Mouse (Mus musculus): ENCODE results near the gene Rrp1.

The Rrp1 gene

DNA sequence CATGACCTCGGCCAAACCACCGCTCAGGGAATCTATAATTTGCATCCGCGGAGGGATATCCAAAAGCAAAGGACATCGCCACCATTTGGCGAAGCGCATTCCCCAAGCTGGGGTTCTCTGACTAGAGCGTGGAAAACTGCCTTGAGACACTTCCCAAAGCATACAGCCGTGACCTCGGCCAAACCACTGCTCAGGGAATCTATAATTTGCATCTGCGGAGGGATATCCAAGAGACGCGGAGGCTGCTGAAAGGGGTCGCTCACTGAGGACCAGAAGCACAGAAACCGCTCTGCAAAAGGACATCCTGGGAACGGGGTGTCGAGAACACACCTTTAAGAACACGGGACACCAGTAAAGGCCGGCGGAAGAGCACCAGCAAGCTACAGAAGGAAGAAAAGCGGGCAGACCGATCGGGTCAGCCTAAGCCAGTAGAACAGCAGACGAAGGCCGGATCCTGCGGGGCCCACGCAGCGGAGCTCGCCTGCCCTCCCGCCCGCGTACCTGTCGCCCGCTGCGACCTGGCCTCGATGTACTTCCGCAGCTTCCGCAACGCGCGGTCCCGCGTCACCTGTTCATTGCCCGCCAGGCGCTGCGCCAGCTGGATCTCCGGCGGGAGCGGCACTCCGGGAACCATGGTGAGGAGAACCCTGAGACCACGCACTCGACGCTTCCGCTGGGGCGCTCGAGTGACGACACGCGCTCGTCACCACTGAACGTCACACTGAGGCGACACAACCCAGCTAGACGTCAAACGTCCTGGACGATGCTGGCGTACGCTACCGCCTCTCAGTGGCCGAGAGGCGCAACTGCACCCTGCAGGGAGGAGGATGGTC is at the start of gene Rrp1:
Gene Rrp1 (minus strand): TSS at position 725 of the 833 bp plus-strand sequence.
- DNase-seq = peak; percentile 93 to 94

DNA sequence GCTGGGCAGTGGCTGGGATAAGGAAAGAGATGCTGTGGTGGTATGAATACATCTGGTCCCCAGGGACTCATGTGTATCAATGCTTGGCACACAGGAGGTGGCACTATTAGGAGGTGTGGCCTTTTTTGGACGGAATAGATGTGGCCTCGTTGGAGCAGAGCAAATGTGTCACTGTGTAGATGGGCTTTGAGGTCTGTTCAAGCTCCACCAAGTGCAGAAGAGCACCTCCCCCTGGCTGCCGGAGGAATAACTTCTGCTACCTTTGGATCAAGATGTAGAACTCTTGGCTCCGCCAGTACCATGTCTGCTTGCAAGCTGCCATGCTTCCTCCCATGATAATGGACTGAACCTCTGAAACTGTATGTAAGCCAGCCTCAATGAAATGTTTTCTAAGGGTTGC is 48.9 kb upstream of the Rrp1 start:
- DNase-seq = no peak

DNA sequence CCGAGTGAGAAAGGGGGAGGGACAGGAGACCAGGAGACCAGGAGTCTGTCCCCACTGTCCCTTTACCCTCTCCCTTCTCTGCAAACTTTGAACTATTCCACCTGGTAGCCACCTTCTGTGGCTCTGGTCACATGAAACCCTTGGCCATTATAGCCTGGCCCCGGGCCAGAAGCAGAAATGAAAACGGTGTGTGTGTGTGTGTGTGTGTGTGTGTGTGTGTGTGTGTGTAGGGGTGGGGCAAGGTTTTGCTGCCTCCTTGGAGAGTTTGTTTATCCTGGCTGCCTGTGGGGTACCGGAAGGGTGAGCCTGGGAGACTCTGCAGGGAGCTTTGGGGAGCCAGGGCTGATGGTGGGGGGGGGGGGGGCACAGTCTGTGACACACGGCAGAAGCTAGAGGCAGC is 47.6 kb upstream of the Rrp1 start:
- DNase-seq = no peak

DNA sequence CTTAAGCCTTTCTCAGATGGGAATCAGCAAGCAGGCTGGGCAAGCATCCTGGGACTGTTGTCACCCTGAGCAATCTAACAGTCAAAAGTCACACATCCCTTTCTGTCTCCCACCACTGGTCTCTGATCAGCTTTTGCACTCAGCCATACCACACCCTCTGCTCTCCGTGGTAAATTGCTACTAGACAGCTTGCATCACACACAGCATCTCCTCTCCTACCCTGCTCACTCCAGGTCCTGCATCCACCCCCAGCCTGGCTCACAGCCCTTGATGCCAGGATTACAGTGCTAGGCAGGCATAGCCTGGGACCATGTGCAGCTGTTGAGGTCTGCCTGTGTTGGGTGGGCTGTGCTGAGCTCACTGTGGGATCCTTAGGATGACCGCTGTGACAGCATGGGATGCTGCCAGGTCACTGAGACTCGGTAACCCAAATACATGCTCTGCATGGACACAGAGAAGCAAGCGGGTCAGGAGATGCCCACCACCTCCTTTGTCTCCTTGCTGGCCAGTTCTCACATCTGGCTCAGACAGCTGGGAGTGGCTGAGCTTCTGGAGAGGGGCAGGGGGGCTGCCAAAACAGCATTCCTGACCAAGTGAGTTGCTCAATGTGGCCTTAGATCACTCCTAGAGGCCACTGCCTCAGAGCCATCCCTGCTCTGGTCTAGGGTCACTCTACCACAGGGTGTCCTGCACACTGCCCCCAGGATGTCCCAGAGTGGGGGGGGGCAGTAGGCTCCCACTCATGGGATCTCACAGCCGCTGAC is 45.7 kb upstream of the Rrp1 start:
- DNase-seq = no peak

DNA sequence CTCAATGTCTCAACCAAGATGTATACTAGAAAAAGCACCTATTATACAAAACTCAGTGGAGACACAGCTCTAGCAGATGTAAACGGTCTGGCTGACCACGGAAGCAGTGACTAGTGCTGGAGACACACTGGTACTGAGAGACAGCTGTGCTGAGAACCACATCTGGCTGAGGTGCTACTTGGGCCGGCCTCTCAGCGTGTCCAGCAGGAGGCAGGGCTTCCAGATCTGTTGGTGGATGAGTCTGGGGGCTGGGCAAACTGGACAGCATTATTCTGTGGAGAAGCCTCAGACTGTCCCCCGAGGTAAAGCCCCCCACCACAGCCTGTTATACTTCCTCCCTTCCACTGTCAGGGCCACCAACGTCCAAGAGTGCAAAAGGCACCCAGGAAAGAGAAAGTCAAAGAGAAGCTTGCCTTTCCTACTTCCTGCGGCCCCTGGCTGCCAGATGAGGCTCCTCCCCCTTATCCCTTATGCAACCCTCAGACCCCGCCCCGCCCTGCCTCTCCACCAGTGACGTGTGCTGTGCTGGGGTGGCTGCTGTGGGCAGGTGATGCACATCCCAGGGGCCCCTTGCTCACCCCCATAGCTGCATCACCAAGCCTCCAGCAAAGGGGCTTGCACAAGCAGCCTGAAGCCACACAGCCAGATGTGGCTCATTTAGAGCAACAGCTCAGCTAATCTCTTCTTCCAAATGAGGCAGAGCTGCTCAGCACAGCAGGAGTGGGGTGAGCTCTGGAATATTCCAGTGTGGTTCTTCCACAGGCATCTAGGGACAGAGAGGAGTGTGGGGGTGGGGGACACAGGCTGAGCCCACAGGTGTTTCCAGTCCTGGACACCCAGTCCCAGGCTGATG is 44.9 kb upstream of the Rrp1 start:
- peak; percentile 81 to 89 for DNase-seq

DNA sequence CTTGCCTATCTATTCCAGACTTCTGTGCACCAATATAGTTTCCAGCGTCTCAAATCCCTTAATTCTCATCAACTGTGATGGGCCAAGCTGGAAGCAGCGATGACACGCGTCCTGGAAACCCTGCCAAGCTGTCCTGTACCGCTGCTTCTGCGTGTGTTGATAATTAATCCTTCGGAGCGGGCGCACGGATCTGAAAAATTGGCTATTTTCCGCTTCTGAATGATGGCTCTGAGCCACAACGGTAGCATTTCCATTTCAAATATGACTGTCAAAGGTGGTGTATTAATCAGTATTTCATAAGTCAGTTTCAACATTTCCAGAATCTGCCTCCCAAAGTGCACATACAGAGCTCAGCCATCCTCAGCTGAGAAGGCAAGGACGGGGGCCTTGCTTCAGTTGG is 43.9 kb upstream of the Rrp1 start:
- no peak for DNase-seq

DNA sequence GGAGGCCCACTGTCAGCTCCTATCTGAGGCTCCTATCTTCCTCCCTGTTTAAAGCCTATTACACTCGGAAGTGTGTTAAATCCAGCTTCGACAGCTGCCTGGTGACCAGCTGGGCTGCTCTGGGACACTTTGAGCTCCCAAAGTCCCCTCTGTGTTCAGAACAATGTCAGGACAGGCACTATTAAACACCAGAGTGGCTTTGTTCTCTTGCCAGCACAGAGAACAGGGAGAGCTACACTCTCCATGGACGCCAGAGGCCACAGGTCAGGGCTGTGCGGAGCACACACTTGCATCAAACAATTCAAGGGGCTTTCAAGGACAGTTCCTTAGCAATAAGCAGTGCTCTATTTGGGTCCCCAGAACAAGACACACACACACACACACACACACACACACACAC is 39.8 kb upstream of the Rrp1 start:
- DNase-seq = no peak

DNA sequence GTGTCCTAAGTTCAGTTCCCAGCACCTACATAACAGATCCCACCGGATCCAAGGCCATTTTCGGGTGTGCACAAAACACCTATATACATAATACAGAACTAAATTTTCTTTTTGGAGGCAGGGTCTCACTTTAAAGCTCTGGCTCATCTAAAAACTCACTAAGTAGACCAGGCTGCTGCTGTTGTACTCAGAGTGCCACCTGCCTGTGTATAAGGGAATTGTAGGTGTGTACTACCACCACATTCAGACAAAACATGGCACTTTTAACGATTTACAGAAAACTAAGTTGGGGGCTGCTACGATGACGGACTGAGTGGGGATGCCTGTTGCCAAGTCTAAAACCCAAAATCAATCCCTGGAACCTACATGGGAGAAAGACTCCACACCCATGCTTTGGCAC is 37.9 kb upstream of the Rrp1 start:
- no peak for DNase-seq

DNA sequence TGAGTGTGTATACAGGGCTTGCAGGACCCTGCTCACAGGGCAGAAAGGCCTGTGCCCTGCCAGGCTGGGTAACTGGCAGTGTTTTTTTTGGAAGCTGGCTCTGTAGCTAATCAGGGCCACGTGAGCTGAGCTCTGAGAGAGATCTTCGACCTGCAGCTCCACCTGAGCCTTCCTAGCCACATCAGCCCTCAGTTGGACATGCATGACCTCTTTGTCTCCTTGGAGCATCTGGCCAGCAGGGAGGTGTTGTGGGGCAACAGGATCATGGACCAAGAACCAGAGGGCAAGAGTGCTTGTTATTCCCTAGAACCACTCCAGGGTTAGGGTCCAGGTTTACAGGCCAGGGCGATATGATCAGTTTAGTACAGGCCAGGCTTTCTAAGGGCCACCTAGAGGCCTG is 34.6 kb upstream of the Rrp1 start:
- DNase-seq = no peak

DNA sequence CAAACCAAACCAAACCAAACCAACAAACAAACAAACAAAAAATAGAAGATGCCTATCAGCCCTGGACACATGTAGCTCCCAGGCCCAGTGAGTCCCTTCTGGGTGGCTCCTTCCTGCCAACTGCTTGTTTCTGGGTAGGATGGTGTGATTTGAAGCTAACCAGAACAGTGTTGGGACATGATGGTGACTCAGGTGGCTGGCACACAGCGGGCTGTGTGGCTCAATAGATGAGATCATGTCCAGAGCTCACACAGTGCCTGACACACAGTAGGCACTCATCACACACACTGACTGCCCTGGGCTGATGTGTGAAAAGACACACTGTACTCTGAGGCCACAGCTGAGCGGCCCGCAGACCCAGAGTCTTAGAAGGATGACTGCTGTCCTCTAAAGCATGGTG is 33.4 kb upstream of the Rrp1 start:
- no peak for DNase-seq

DNA sequence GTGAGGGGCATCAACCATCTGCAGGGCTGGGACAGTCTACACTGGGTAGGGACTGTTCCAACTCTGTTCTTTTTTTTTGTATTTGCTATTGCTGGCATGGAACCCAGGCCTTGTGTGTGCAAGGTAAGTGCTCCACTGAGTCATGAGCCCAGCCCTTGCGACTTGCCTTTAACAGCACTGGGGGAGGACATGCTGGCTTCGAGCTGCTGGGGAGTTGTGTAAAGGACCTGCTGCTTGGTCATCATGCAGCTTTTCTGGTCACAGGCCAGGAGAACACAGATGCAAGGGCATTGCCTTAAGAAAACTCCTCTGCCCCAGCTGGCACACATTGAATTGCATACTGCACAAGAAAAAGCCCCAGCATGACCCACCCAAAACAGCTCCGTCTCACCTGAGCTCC is 29.4 kb upstream of the Rrp1 start:
- no peak for DNase-seq

DNA sequence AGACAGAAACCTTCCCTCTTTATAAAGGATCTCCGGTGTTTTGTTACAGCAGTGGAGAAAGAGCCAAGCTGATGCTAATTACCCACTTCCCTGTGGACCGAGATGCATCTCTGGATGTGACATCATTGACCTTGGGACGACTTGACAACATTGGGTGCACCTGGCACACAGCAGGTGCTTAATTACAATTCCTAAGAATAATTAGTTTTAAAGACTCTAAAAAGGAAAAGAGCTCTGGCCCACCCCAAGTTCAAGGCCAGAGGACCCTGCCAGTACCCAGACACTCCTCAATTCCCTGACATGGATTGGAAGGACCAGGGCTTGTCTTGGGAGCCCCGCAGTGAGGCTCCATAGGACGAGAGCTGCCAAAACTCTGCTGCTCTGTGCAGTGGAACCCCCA is 28.8 kb upstream of the Rrp1 start:
- no peak for DNase-seq

DNA sequence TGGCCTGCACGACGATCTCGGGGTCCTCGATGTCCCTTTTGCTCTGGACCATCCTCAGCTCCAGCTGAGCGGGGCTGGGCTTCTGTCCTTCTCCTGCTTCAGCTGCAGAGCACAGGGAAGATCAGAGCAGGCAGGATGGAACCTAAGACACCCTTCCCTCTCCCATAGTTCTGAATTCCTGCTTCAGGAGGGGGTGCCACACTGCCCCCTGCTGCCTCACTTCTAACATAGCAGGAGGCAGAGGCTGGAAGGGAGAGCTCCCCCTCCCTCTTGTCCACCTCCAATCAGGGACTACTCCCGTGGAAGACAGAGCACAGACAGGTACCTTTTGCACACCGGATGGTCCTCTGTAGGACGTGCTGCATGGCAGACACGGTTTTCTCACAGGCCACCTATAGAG is 28.0 kb upstream of the Rrp1 start:
- DNase-seq = peak in 1 of 2 experiments; percentile 26

DNA sequence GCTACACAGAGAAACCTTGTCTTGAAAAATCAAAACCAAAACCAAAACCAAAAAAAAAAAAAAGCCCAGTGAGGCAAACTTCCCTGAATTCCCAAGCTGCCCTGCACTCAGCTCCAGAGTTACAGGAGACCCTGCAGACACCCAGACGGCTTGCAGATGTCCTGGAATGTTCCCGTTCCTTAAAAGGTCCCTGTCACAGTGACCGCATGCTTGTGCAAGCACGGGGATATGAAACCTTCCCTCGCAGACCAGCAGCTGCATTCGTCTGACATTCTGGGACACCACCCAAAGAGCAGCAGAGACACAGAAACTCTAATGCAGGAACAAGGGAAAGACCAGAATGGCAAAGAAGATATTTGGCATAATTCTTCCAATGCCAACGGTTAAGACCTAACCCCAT is 27.1 kb upstream of the Rrp1 start:
- no peak for DNase-seq

DNA sequence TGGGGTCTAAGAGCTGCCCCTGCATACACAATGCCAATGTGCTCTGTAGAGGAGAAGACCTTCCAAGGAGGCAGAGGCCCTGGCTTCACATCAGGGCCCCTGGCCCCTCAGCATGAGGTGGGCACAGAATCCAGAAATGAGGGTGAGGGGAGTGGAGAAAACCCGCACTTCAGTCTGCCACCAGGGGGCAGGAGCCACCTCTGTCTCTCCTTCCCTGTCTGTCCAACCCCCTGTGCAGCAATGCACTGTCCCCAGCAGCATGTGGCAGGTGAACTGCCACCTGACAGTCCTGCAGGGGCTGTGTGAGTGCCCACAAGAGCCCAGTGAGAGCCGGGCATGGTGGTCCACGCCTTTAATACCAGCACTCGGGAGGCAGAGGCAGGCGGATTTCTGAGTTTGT is 26.7 kb upstream of the Rrp1 start:
- peak; percentile 48 to 51 for DNase-seq

DNA sequence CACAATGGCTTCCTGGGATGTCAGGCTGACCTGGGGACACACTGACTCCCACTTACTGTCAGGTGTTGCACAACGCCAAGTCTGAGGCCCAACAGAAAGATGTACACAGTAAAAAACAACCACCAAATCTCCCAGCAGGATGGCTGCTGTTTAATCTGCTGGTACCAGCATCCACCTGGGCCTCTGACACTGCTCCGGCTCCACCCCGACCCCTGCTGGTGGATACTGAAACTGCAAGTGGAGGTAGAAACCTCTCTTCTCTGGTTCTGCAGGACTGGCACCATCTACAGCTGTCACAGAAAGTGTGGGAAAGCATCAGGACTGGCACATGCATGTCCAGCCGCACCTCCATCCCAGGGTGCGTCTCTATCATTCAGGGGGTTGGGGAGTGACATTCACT is 25.3 kb upstream of the Rrp1 start:
- DNase-seq = peak; percentile 78 to 88

DNA sequence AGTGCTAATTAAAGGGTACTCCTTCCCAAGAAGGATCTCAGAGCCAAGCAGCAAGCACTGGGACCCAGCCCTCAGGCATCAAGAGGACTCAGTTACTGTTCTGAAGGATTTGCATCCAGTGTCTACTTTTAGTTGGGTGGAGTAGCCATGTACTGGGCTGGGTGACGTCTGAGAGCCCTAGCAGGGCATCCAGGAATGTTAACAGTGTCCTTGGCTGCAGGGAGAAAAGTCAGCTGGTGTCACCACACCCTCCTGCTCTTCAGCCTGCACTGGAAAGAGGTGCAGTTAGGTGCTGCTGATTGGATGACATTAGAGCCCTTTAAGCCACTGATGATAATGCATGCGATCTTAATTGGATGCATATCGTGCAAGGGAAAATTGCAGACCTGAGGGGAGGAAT is 20.0 kb upstream of the Rrp1 start:
- no peak for DNase-seq

DNA sequence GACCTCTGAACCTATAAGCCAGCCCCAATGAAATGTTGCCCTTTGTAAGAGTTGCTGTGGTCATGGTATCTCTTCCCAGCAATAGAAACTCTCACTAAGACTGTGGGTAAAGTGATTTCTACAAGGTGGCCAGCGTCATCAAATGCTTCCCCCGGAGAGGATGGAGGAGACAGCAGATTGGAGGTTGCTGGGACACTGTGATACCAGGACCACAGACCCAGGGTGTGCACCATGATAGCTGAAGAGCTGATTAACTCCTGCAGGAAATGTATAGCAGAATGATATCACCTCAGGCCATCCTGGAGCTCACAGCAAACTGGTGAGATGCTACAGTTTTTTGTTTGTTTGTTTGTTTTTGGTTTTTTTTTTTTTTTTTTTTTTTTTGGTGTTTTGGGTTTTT is 16.9 kb upstream of the Rrp1 start:
- no peak for DNase-seq

DNA sequence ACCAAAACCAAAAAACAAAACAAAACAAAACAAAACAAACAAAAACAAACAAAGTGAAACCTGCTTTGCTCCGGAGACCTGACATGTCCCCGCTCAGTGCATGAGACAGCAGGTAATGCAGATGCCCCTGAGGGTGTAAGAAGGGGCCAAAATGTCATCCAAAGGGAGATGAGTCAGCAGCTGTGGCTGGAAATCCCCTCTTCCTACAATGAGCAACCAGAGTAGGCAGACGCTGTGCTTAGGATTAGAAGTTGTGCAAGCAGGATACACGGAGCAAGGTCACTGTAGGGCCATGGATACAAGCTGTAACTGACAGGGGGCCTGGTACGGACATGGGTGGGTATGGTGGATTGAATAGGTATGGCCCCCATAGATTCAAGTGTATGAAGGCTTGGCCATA is 16.3 kb upstream of the Rrp1 start:
- DNase-seq = no peak

DNA sequence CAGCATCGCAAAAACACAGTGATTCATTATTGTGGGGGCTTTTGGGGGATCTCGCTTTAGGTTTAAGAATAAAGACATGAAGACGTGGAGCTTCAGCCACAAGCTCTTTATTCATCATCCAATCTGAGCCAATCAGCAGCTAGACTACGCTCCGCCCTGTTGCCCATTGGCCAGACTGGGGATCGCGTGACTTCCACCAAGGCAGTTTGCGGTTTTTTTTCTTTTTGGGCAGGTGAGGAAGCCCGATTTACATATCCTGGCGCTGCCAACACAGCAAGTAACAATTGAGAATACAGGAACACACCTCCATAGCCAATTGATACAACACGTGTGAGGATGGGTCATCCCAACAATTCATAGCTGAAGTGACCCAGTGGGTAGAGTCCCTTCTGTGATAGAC is 15.2 kb upstream of the Rrp1 start:
- DNase-seq = no peak

DNA sequence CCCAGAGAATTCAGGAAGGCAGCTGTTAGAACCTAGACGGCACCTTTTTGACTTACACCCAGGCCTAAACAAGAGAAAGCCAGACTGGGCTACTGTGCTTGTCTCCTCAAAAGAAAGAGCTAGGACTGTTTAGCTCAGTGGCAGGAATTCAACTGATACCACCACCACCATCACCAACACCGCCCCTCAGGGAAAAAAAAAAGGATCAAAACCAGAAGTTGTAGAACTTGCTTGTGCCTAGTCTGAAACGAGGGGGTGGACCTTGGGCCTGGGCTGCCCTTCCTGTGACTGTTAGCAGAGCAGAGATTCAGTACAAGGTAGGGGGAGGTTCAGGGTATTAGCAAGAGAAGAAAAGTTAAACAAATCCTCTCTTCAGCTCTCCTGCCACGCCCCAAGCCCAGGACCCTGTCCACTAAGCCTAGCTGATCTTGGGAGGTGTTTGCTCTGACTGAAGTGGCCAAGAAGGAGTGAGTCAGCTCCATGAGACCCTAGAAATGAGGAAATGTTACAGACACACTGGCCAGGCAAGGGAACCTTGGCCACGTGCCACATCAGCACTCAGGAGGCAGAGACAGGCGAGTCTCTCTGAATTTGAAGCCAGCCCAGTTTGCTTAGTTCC is 13.4 kb upstream of the Rrp1 start:
- no peak for DNase-seq

DNA sequence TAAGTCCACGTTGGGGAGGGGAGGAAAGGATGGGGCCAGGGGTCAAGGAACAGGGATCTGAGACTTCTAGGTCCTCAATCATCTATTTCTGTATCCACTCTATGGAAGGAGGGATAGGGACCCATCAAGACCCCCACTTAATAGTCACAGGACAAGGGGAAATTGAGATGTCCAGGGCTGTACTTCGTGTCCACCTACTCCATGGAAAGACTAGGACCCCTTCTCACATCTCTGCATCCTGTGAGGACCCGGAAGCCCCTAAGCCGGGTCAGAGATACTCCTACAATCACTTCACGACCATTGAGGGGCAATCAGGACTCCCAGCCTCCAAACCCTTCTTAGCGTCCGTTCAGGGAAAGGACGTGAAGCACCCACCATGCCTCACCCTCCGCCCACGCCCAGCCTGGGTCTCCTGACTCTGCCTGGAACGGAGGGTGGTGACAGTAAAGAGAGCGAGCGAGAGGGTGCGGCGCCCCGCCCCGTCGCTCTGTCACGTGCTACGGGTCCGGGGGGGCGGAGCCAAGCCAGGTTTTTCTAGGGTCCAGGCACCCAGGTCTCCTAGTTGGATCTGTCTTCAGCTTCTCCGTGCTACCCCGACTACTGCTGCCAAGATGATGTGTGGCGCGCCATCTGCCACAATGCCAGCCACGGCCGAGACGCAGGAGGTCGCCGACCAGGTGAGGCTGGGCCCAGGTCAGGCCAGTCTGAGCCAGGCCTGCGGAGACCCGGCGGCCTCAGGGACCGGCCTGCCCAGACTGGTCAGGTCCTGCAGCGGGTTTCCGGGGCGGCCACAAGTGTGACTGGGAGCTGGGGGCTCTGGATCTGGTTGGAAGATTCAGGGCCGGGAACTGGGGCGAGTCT is 12.6 kb upstream of the Rrp1 start, which contains the start of gene Cstb:
Gene Cstb (plus strand): TSS at position 489 of the 861 bp plus-strand sequence.
- DNase-seq = peak; percentile 88 to 89

All from thymus, postnatal 36 days (tissue).